Mouse (Mus musculus) ES-Bruce4 (cell line): ENCODE data around the gene Gm44805.

Experiments used
- CTCF ChIP-seq: IDR thresholded peaks from one replicate; pipeline ENCODE4 v1.8.1; 2011; ENCODE audit warnings: low read depth, low read length
- EP300 ChIP-seq: IDR thresholded peaks from 2 replicates; pipeline ENCODE4 v1.6.1; 2011; ENCODE audit warnings: low read depth, low read length; ENCODE audit not compliant: insufficient read depth
- POLR2A ChIP-seq: IDR thresholded peaks from one replicate; pipeline ENCODE4 v1.8.1; 2011; ENCODE audit warnings: low read length; ENCODE audit not compliant: insufficient read depth

DNA sequence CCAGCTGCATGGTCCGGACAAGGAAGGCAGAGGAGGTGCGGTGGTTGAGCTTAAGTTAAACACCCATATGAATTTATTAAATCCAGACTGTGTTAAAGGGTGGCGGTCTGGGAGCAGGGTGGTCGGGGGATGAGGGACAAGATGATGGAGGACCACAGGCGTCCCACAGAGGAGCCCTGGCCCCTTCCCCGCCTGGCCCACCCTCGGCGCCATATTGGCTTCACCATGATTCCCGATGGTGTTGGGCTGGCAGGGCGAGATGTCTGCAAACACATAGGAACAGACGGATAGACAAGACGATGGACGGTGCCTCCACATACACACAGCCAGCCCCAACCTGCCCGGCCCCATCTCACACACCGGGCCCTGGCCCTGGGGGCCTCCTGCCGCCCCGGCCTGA, 48.0 kb downstream of the Gm44805 start:
- TF ChIP-seq CTCF = no peak
- no peak for TF ChIP-seq POLR2A
- TF ChIP-seq EP300 = no peak
